Mouse (Mus musculus): ENCODE measurements at regions not wholly inside any gene's neighbourhood (a gene's known extent, or its start where the extent isn't known, plus 50 kb on each side); places are given as distances from the start of the nearest gene placed in this dataset.
"Not testable (repeated sequence)": the region's sequence is repeated elsewhere in the genome, so short reads cannot be mapped to it uniquely, and the experiment has no call there.

GRCm38 (mm10) chr13:61957197-61957596 lies 172.5 kb upstream of the Zfp808 start:
- H3K27ac ChIP-seq (ENCODE audit: low read depth, low read length); H3K4me3 ChIP-seq (ENCODE audit: low read length); H3K4me2 ChIP-seq (ENCODE audit: low read length); H3K9ac ChIP-seq (ENCODE audit: low read depth, low read length); H3K27me3 ChIP-seq (replicated peaks; ENCODE audit: control insufficient read depth, insufficient read depth, low read length); ATAC-seq; H3K36me3 ChIP-seq (ENCODE audit: control insufficient read depth, insufficient read depth, low read length); H3K9me3 ChIP-seq (ENCODE audit: control insufficient read depth, low read length); H3K4me1 ChIP-seq (ENCODE audit: control insufficient read depth, insufficient read depth, low read depth, low read length): not testable (repeated sequence)
- 85% methylated on average over 8 of the region's 9 CpGs for WGBS

DNA sequence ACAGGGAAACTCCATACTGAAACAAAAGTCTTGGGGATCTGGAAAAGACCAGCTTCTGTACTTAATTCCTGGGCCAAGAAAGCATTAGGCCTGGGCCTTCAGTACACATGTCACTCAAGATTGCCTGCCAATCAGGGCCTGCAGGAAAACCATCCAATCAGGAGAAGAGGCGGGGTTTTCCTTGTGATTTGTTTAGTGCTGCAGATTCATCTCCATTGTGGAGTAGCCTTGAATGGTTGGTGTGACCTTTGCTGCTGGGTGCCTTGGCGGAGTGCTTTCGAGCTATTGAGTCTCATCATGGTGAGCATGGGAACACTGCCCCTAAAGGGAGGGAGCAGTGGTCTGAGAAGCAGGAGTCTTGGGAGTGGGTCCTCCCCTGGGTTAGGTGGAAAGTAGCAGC lies 150.8 kb upstream of the Zfp808 start:
- not testable (repeated sequence) for H3K27me3 ChIP-seq (replicated peaks; ENCODE audit: control insufficient read depth, insufficient read depth, low read length); H3K27ac ChIP-seq (ENCODE audit: low read depth, low read length); H3K9ac ChIP-seq (ENCODE audit: low read depth, low read length); H3K4me2 ChIP-seq (ENCODE audit: low read length); H3K4me1 ChIP-seq (ENCODE audit: control insufficient read depth, insufficient read depth, low read depth, low read length); H3K4me3 ChIP-seq (ENCODE audit: low read length); H3K9me3 ChIP-seq (ENCODE audit: control insufficient read depth, low read length); ATAC-seq; H3K36me3 ChIP-seq (ENCODE audit: control insufficient read depth, insufficient read depth, low read length)
- 89% methylated on average over 3 of the region's 3 CpGs for WGBS

GRCm38 (mm10) chr13:61996519-61996918 lies 133.2 kb upstream of the Zfp808 start:
- not testable (repeated sequence) for H3K9me3 ChIP-seq (ENCODE audit: control insufficient read depth, low read length); H3K27me3 ChIP-seq (replicated peaks; ENCODE audit: control insufficient read depth, insufficient read depth, low read length); H3K27ac ChIP-seq (ENCODE audit: low read depth, low read length); H3K4me3 ChIP-seq (ENCODE audit: low read length); ATAC-seq; H3K36me3 ChIP-seq (ENCODE audit: control insufficient read depth, insufficient read depth, low read length); H3K4me1 ChIP-seq (ENCODE audit: control insufficient read depth, insufficient read depth, low read depth, low read length); H3K9ac ChIP-seq (ENCODE audit: low read depth, low read length); H3K4me2 ChIP-seq (ENCODE audit: low read length)
- WGBS, result 70% methylated on average over 3 of the region's 3 CpGs

GRCm38 (mm10) chr13:61998803-61999202 lies 130.9 kb upstream of the Zfp808 start:
- not testable (repeated sequence) for H3K27ac ChIP-seq (ENCODE audit: low read depth, low read length)
- H3K4me2 ChIP-seq (ENCODE audit: low read length), result 0 out of 2 replicates have a peak overlapping the region, but pooled peaks have one; percentile 21

GRCm38 (mm10) chr13:62007321-62007720 lies 122.4 kb upstream of the Zfp808 start:
- not testable (repeated sequence) for H3K4me3 ChIP-seq (ENCODE audit: low read length); H3K27ac ChIP-seq (ENCODE audit: low read depth, low read length); H3K36me3 ChIP-seq (ENCODE audit: control insufficient read depth, insufficient read depth, low read length); H3K9ac ChIP-seq (ENCODE audit: low read depth, low read length); H3K9me3 ChIP-seq (ENCODE audit: control insufficient read depth, low read length); H3K4me1 ChIP-seq (ENCODE audit: control insufficient read depth, insufficient read depth, low read depth, low read length); ATAC-seq; H3K4me2 ChIP-seq (ENCODE audit: low read length); H3K27me3 ChIP-seq (replicated peaks; ENCODE audit: control insufficient read depth, insufficient read depth, low read length)
- whole genome bisulfite sequencing, result 78% methylated on average over 1 of the region's 1 CpGs

More at GRCm38 (mm10) chr13:61998803-61999202, 130.9 kb upstream of the Zfp808 start:
- not testable (repeated sequence) for H3K9ac ChIP-seq (ENCODE audit: low read depth, low read length); H3K4me1 ChIP-seq (ENCODE audit: control insufficient read depth, insufficient read depth, low read depth, low read length); ATAC-seq; H3K4me3 ChIP-seq (ENCODE audit: low read length); H3K9me3 ChIP-seq (ENCODE audit: control insufficient read depth, low read length); H3K27me3 ChIP-seq (replicated peaks; ENCODE audit: control insufficient read depth, insufficient read depth, low read length); H3K36me3 ChIP-seq (ENCODE audit: control insufficient read depth, insufficient read depth, low read length)
- 3% methylated on average over 6 of the region's 6 CpGs for WGBS

- H3K27me3 ChIP-seq (replicated peaks; ENCODE audit: control insufficient read depth, insufficient read depth, low read length); H3K9me3 ChIP-seq (ENCODE audit: control insufficient read depth, low read length); H3K4me1 ChIP-seq (ENCODE audit: control insufficient read depth, insufficient read depth, low read depth, low read length); H3K36me3 ChIP-seq (ENCODE audit: control insufficient read depth, insufficient read depth, low read length): not testable (repeated sequence)
- WGBS, result under 1% methylated on average over 22 of the region's 22 CpGs
- Histone ChIP-seq H3K4me3 (ENCODE audit: low read length) (peak overlapping the region; percentile 54), H3K27ac (ENCODE audit: low read depth, low read length) (peak overlapping the region; percentile 9), H3K9ac (ENCODE audit: low read depth, low read length) (peak overlapping the region; percentile 73), H3K4me2 (ENCODE audit: low read length) (peak overlapping the region; percentile 60)
- peak; percentile 96 for ATAC-seq
Measured at GRCm38 (mm10) chr13:62015424-62016167, 114.1 kb upstream of the Zfp808 start.

- H3K36me3 ChIP-seq (ENCODE audit: control insufficient read depth, insufficient read depth, low read length); H3K9me3 ChIP-seq (ENCODE audit: control insufficient read depth, low read length): not testable (repeated sequence)
- WGBS, result 0% methylated on average over 5 of the region's 5 CpGs
Measured at GRCm38 (mm10) chr13:62016168-62016502, 113.6 kb upstream of the Zfp808 start.

DNA sequence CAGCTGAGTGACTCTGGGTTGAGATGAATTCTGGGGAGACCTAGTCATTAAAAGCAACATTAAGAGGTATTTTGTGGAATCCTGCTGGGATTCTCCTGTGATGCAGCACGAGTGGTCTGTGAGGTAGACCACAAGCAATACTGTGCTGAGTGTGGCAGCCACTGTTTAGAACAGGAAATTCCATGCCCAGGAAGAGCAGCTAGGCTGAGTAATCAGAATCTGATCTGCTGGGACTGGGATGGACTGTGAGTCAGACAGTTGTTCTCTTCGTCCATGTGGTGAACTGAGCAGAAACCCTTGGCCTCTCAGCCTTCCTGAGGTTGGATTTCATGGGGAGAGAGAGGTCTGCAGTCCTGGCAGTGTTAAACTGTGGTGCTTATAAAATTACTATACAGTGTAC lies 92.0 kb upstream of the Zfp808 start:
- H3K27me3 ChIP-seq (replicated peaks; ENCODE audit: control insufficient read depth, insufficient read depth, low read length); ATAC-seq; H3K4me3 ChIP-seq (ENCODE audit: low read length); H3K4me2 ChIP-seq (ENCODE audit: low read length); H3K27ac ChIP-seq (ENCODE audit: low read depth, low read length); H3K4me1 ChIP-seq (ENCODE audit: control insufficient read depth, insufficient read depth, low read depth, low read length); H3K9ac ChIP-seq (ENCODE audit: low read depth, low read length); H3K36me3 ChIP-seq (ENCODE audit: control insufficient read depth, insufficient read depth, low read length); H3K9me3 ChIP-seq (ENCODE audit: control insufficient read depth, low read length): not testable (repeated sequence)
- WGBS, result 91% methylated on average over 2 of the region's 2 CpGs

More at GRCm38 (mm10) chr13:62016168-62016502, 113.6 kb upstream of the Zfp808 start:
- H3K27me3 ChIP-seq (replicated peaks; ENCODE audit: control insufficient read depth, insufficient read depth, low read length); H3K4me1 ChIP-seq (ENCODE audit: control insufficient read depth, insufficient read depth, low read depth, low read length); ATAC-seq: not testable (repeated sequence)
- peak overlapping the region; percentile 9 for H3K27ac ChIP-seq (ENCODE audit: low read depth, low read length)
- peak overlapping the region; percentile 54 for H3K4me3 ChIP-seq (ENCODE audit: low read length)
- peak overlapping the region; percentile 73 for H3K9ac ChIP-seq (ENCODE audit: low read depth, low read length)
- peak overlapping the region; percentile 60 for H3K4me2 ChIP-seq (ENCODE audit: low read length)

GRCm38 (mm10) chr13:62077951-62078671 lies 51.6 kb upstream of the Zfp808 start:
- H3K27me3 ChIP-seq (replicated peaks; ENCODE audit: control insufficient read depth, insufficient read depth, low read length); H3K36me3 ChIP-seq (ENCODE audit: control insufficient read depth, insufficient read depth, low read length); H3K9ac ChIP-seq (ENCODE audit: low read depth, low read length); H3K27ac ChIP-seq (ENCODE audit: low read depth, low read length); H3K4me3 ChIP-seq (ENCODE audit: low read length); ATAC-seq; H3K9me3 ChIP-seq (ENCODE audit: control insufficient read depth, low read length); H3K4me2 ChIP-seq (ENCODE audit: low read length); H3K4me1 ChIP-seq (ENCODE audit: control insufficient read depth, insufficient read depth, low read depth, low read length): not testable (repeated sequence)
- WGBS, result 61% methylated on average over 2 of the region's 2 CpGs
